Mouse (Mus musculus) neural tube, embryonic 14.5 days (tissue): ENCODE results near the gene Frmpd1. TPM values are rescaled to one million over a fixed set of nuclear protein-coding genes. Genes with fewer than 3 reads are reported as not detected.
A peak's percentile ranks its signal among the peaks of the same experiment; 100 is the strongest.

Source experiments
- ATAC-seq: fragments of 200-750 bp; cut with Nextera tagmentation; 2 replicates; pipeline ENCODE4 v1.8.0; 2017; ENCODE audit warnings: low read depth, mild to moderate bottlenecking, moderate TSS enrichment, moderate library complexity
- H3K27ac ChIP-seq: fragments of 300-500 bp; sonication (generic); 2 replicates; pipeline ENCODE4 v1.5.1; 2014; ENCODE audit warnings: low read depth, mild to moderate bottlenecking, control low read depth, low read length, moderate library complexity, mixed read lengths
- H3K27me3 ChIP-seq: fragments of 300-500 bp; sonication (generic); 2 replicates; pipeline ENCODE4 v1.6.1; 2014; ENCODE audit warnings: low read length; ENCODE audit not compliant: control insufficient read depth, insufficient read depth
- H3K36me3 ChIP-seq: fragments of 300-500 bp; sonication (generic); 2 replicates; pipeline ENCODE4 v1.6.1; 2014; ENCODE audit warnings: low read length, mixed read lengths; ENCODE audit not compliant: control insufficient read depth, insufficient read depth
- H3K4me1 ChIP-seq: fragments of 300-500 bp; sonication (generic); 2 replicates; pipeline ENCODE4 v1.6.1; 2014; ENCODE audit warnings: low read length; ENCODE audit not compliant: control insufficient read depth, insufficient read depth
- H3K4me2 ChIP-seq: fragments of 300-500 bp; sonication (generic); 2 replicates; pipeline ENCODE4 v1.6.1; 2014; ENCODE audit warnings: mild to moderate bottlenecking, low read depth, low read length, control low read depth
- H3K4me3 ChIP-seq: fragments of 300-500 bp; sonication (generic); 2 replicates; pipeline ENCODE4 v1.5.1; 2014; ENCODE audit warnings: low read depth, low read length, control low read depth, mixed read lengths
- H3K9ac ChIP-seq: fragments of 300-500 bp; sonication (generic); replicated peaks from 2 replicates; pipeline ENCODE4 v1.6.1; 2014; ENCODE audit warnings: low read depth, mild to moderate bottlenecking, control low read depth, low read length, mixed read lengths
- H3K9me3 ChIP-seq: fragments of 300-500 bp; sonication (generic); 2 replicates; pipeline ENCODE4 v1.6.1; 2016; ENCODE audit warnings: low read length; ENCODE audit not compliant: control insufficient read depth
- WGBS: fragments of 180-500 bp; shearing (Covaris S2); extraction: QIAGEN DNeasy Blood & Tissue Kit; methylation state at CpG from one replicate; pipeline ENCODE4 v1.1.7; 2014; 5-methylcytosine and 5-hydroxymethylcytosine counted together
- polyA plus RNA-seq: library from polyadenylated mRNA; unstranded; fragments of >200 nt; fragmentation: Nextera tagmentation; extraction: Ambion mirVana; gene quantifications from 2 replicates; pipeline ENCODE4 v1.2.1, GENCODE M21; 2014

Frmpd1 gene
- polyA plus RNA-seq, 1 experiment from 2014 or later, result 2.2 TPM

DNA sequence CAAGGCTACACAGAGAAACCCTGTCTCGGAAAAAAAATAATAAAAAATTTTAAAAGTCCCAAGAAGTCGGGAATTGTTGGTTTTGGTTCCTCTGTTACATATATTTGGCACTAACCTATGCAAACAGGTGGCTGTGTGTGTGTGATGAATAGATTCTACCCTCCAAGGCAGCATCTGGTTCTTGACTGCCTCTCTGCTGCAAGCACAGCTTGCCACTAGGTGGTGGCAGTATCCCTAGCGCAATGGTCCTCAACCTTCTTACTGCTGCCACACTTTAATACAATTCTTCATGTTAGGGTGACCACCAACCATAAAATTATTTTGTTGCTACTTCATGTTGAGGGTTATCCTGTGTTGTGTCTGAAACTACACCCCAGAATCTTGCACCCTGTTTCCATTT, 101.6 kb downstream of the Frmpd1 start:
- H3K4me2 ChIP-seq, result no peak overlapping the region
- no peak overlapping the region for H3K27ac ChIP-seq
- H3K27me3 ChIP-seq, result no peaks in the 10 kb centered on the region
- H3K4me3 ChIP-seq, result no peak overlapping the region
- H3K36me3 ChIP-seq, result no peaks in the 10 kb centered on the region
- H3K9me3 ChIP-seq, result no peaks in the 10 kb centered on the region
- WGBS, result 43% methylated on average over 3 of the region's 3 CpGs
- ATAC-seq, result no peak
- no peaks in the 10 kb centered on the region for H3K4me1 ChIP-seq
- no peak overlapping the region for H3K9ac ChIP-seq

DNA sequence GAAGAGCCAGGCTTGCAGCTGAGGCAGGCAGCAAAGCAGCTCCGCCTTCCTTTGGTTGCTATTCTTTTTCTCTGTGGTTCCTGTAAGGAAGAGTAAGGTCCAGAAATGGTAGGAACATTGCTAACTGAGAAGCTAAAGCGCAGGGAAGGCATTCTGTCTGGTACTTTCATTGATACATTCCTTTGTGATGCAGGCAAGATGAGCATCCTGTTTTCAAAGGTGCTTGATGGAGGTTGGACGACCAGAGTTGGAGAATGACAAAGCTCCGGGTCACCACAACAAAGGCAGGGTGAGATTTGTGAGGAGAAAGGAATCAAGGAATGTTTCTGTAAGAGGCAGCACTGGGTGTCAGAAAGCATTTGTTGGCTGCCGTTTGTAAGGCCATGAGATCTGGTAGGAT, 103.2 kb downstream of the Frmpd1 start:
- no peaks in the 10 kb centered on the region for H3K36me3 ChIP-seq
- H3K4me1 ChIP-seq, result no peaks in the 10 kb centered on the region
- no peak overlapping the region for H3K4me3 ChIP-seq
- no peak overlapping the region for H3K27ac ChIP-seq
- H3K9me3 ChIP-seq, result no peaks in the 10 kb centered on the region
- no peak overlapping the region for H3K4me2 ChIP-seq
- WGBS, result 76% methylated on average over 5 of the region's 5 CpGs
- no peak for ATAC-seq
- H3K27me3 ChIP-seq, result no peaks in the 10 kb centered on the region
- H3K9ac ChIP-seq, result no peak overlapping the region

DNA sequence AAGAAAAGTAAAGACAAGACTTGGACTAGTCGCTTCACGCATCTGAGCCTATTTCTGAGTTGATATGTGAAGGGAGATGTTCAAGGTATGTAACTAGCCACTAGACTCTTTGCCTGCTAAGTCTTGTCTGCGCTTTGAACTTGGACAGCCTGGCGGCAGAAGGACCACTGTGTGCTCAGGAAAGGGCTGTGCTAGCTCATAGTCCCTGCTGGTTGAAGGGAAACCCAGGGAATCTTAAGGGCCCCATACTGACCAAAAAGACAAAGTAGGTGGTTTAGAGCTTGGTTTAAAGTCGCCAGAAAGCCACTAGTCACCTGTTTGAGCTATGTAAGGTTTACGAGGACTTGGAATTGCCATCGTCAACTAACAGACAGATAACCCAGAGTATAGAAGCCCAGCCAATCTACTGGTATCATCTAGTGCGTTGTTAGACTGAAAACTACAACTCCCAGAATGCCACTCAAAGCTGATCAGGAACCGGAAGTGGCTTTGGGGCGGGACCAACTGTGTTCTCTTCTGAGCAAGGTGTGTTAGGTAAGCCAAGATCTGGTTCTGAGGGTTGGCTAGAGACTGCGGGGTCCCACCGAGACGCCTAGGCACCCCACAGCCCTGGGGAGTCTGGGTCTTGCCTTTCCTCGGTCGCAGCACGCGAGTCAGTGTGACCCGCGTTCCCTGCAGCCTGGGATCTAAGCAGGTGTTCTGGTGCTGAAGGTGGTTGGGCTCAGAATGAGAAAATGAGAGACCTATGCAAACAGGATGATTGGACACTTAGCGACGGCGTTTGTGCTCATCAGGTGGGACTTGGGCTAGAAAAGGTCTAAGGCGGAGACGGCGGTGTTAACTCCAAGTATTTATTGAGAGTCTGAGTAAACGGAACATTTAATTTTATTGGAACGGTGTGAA, 112.2 kb downstream of the Frmpd1 start, which contains the start of gene Trmt10b:
Trmt10b (plus strand) TSS at position 466 of the 903 bp plus-strand sequence.
- Histone ChIP-seq H3K27me3 (peaks cover 3% of the 10 kb centered on the region; the same call in 1 of the 2 replicates), H3K27ac (no peak within 1 kb of the TSS), H3K4me2 (peak within 1 kb of the TSS; percentile 67), H3K4me1 (peaks cover 5% of the 10 kb centered on the region; the same call in 1 of the 2 replicates), H3K36me3 (peaks cover 12% of the 10 kb centered on the region; the same call in 1 of the 2 replicates), H3K4me3 (peak within 1 kb of the TSS; percentile 86), H3K9ac (peak within 1 kb of the TSS; percentile 73), H3K9me3 (no peaks in the 10 kb centered on the region)
- WGBS, result 23% methylated on average over 27 of the region's 27 CpGs
- ATAC-seq, result peak; percentile 92

DNA sequence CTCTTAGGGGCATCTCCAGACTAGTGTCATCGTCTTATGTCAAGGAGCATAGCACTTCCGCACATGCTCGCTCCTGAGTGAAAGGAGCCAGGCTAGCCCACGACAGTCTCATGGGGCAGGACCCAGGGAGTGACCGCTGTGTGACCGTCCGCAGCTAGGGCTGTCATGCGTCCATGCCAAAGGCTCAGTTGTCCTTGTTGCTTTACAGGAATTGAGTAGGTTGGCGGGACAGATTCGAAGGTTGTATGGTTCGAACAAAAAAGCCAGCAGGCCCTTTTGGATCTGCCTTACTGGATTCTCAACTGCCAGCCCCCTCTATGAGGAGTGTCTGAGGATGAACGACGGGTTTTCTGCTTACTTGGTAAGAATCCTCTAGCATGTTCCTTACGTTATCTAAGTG, 120.9 kb downstream of the Frmpd1 start:
- 96% methylated on average over 14 of the region's 14 CpGs for WGBS
- peaks cover 48% of the 10 kb centered on the region for H3K36me3 ChIP-seq
- no peaks in the 10 kb centered on the region for H3K27me3 ChIP-seq
- no peak overlapping the region for H3K27ac ChIP-seq
- no peaks in the 10 kb centered on the region for H3K9me3 ChIP-seq
- no peak for ATAC-seq
- no peak overlapping the region for H3K9ac ChIP-seq
- H3K4me2 ChIP-seq, result no peak overlapping the region
- H3K4me3 ChIP-seq, result no peak overlapping the region
- no peaks in the 10 kb centered on the region for H3K4me1 ChIP-seq

DNA sequence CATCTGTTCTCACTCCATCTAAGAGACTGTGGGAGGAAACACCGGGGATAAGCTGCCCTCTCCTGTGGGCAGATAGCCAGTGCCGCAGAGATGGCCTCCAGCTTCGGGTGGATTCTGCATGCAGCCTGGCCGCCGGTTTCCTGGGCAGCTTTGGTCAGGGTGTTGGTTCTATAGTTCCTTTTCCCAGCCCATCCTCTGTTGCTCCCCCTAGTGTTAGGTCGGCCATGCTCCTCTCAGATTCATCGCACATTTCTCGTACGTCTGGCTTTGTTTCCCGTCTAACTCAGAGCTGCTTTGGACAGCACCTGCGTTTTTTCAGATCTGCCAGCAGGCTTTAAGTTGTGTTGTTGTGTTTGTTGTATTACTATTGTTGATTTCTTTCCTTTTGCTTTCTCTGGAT, 123.4 kb downstream of the Frmpd1 start:
- Histone ChIP-seq H3K4me2 (no peak overlapping the region), H3K9me3 (no peaks in the 10 kb centered on the region), H3K9ac (no peak overlapping the region), H3K36me3 (peaks cover 28% of the 10 kb centered on the region), H3K4me1 (no peaks in the 10 kb centered on the region), H3K27me3 (no peaks in the 10 kb centered on the region), H3K4me3 (no peak overlapping the region), H3K27ac (no peak overlapping the region)
- ATAC-seq, result no peak
- WGBS, result 41% methylated on average over 11 of the region's 11 CpGs

DNA sequence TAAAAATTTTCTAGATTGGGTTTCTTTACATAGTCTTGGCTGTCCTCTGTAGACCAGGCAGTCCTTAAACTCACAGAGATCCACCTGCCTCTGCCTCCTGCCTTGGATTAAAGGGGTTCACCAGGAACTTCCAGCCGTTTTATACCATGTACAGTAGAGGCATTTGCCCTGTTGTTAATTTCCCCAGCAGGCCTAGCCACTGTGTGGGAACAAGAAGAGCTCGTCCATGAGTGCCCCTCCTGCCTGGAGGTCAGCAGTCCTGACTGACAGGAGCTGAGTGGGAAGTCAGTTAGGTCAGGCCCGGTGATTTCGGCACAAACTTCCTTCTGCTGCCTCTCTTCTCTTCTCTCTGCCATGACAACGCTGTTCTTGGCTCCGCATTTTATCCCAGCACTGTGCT, 123.9 kb downstream of the Frmpd1 start:
- H3K27me3 ChIP-seq, result no peaks in the 10 kb centered on the region
- no peaks in the 10 kb centered on the region for H3K9me3 ChIP-seq
- no peaks in the 10 kb centered on the region for H3K4me1 ChIP-seq
- no peak overlapping the region for H3K4me3 ChIP-seq
- WGBS, result 91% methylated on average over 6 of the region's 6 CpGs
- H3K4me2 ChIP-seq, result no peak overlapping the region
- no peak for ATAC-seq
- H3K36me3 ChIP-seq, result peaks cover 27% of the 10 kb centered on the region
- no peak overlapping the region for H3K27ac ChIP-seq
- no peak overlapping the region for H3K9ac ChIP-seq

DNA sequence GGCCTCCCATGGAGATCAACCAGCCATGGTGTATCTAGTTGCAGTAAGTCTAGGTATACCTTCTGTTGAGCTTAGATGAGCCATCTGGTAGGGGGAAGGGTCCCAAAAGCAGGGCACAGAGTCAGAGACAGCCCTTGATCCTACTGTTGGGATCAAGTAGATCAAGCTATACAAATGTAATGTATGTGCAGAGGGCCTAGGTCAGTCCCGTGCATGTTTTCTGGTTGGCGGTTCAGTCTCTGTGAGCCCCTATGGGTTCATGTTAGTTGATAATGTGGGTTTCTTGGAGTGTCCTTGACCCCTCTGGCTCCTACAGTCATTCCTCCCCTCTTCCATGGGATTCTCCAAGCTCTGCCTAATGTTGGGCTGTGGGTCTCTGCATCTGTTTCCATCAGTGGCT, 126.4 kb downstream of the Frmpd1 start:
- Histone ChIP-seq H3K9ac (no peak overlapping the region), H3K4me1 (no peaks in the 10 kb centered on the region), H3K27ac (no peak overlapping the region), H3K36me3 (peaks cover 35% of the 10 kb centered on the region), H3K27me3 (no peaks in the 10 kb centered on the region), H3K4me2 (no peak overlapping the region), H3K4me3 (no peak overlapping the region), H3K9me3 (no peaks in the 10 kb centered on the region)
- ATAC-seq, result no peak
- WGBS, result 96% methylated on average over 2 of the region's 2 CpGs

DNA sequence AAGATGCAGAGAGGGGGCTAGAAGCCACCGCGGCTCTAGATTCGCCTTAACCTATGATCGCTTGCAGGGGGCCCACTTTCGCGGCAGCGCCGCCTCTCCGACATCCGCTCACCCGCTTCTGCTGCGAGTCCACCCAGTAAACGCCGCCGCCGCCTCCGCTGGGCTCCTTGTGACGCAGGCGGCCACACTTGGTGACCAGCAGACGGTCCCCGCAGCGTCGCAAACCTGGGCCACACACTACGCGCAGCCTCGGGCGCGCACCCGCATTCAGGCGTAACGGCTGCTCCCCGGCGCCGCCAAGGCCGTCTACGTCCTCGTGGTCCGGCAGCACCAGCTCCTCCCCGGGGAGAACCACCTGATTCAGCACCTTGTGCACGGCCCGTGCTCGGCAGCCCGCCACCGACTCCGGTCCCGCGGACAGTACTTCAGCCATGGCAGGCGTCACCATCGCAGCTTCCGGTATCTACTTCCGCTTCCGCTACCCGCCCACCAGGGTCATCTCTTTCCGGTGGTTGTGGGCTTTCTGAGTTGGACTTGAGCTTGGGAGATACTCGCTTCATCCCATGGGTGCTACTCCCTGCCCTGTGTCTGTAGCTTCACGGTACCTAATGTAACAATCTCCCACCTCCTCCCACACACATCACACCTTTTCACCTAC, 135.6 kb downstream of the Frmpd1 start:
- peak; percentile 93 for ATAC-seq
- WGBS, result under 1% methylated on average over 56 of the region's 56 CpGs
- Histone ChIP-seq H3K4me2 (peak overlapping the region; percentile 77), H3K36me3 (peaks cover 18% of the 10 kb centered on the region; the same call in 1 of the 2 replicates), H3K9me3 (no peaks in the 10 kb centered on the region), H3K27ac (peak overlapping the region; percentile 85), H3K9ac (peak overlapping the region; percentile 79), H3K4me3 (peak overlapping the region; percentile 96), H3K4me1 (peaks cover 19% of the 10 kb centered on the region; the same call in 1 of the 2 replicates), H3K27me3 (no peaks in the 10 kb centered on the region)

DNA sequence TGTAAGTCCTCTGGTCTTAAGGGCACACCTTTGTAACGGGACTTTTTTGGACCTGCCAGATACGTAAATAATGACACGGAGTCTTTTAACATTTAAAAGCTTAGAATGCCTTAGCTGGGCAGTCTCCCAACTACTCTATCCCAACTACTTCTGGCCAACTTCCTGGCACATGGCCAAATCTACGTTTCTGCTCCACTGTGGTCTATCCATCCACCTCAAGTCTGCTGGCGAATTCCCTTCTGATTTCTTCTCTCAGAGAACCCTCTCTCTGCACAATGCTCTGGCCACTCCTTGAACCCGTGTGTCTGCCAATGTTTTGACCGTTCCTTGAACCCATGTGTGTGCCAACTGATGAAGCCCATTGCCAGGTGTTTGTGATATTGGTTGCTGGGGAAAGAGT, 146.5 kb downstream of the Frmpd1 start:
- Histone ChIP-seq H3K9ac (no peak overlapping the region), H3K4me1 (no peaks in the 10 kb centered on the region), H3K27ac (no peak overlapping the region), H3K36me3 (no peaks in the 10 kb centered on the region), H3K4me3 (no peak overlapping the region), H3K27me3 (0 out of 2 replicates have a peak, but pooled peaks cover 2% of the 10 kb centered on the region), H3K9me3 (no peaks in the 10 kb centered on the region), H3K4me2 (no peak overlapping the region)
- ATAC-seq, result no peak
- 81% methylated on average over 7 of the region's 7 CpGs for WGBS
